Mouse (Mus musculus) cerebellum, adult 8-10 months (tissue): ENCODE data around the gene Olfr1462.

Experiments used
- DNase-seq: peaks from one replicate; pipeline ENCODE4 v3.0.0; 2022

The Olfr1462 gene

DNA sequence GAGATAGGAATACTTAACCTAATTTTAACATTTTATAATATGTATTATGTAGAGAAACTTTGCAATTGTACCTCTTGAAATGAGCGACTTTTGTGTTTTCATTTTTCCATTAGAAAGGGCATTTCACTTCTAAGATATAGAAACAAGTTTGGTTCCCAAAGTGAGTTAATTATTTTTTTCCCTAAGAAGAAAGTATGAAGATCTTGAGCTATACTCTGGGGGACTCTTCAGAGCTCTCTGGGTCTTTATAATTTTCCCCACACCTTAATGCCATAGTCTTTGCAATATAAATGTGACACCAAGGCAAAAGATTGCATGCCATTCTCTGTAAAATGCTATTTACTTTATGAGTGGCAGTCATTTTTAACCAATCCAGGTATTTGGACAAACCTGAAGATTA lies at the start of gene Olfr1462:
Gene Olfr1462 (plus strand): TSS at position 301 of the 400 bp plus-strand sequence.
- DNase-seq, result no peak

DNA sequence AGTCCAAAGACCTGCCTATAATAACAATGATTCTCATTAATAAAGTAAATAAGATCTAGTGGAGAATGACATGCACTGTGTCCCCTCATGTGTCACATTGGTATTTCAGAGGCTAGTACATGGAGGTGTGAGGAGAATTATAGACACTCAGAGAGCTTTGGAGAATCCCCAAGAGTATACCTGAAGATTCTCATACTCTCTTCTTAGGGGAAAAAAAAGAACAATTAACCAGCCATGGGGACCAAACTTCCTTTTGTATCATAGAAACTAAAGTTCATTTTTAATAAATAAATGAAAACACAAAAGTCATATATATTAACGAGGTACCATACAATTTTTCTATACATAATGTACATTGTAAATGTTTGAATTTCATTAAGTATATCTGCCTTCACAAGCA lies 36.1 kb upstream of the Olfr1462 start, which contains the start of gene Olfr1459:
Gene Olfr1459 (minus strand): TSS at position 101 of the 400 bp plus-strand sequence.
- no peak for DNase-seq

DNA sequence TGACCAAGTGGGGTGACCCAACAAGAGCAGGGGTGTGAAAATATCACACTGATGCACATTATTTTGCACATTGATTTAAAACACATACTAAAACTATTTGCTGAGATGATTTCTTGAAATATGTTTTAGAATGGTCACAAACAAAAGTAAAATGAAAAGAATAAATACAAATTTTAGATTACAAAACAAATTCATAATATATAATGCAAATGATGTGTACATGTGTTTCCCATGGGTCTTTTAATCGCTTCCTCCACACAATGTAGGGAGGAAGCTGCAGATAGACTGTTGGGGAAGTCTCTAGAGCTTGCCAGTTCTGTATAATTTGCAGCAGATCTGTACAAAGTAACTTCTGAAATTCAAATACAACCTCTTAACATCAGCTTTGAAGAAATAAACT lies 22.8 kb upstream of the Olfr1462 start, which contains the start of gene Olfr1461:
Gene Olfr1461 (plus strand): TSS at position 301 of the 400 bp plus-strand sequence.
- DNase-seq, result no peak

DNA sequence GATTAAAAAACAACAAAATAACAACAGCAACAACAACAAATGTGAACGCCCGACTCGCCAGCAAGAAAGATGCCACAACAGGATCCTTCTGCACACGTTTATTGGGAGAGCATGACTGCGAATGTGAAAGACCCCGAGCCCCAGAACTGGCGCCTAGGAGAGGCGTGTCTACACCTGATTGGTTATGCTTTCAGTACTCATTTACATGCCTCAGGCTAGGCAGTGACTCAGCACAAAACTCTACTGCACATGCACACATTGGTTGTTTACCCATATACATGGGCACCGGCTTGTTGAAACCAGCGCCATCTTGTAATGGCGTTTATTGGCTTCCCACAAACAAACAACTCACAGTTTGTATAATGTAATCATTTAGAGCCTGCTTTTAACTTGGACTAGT lies 36.1 kb downstream of the Olfr1462 start:
- no peak for DNase-seq

DNA sequence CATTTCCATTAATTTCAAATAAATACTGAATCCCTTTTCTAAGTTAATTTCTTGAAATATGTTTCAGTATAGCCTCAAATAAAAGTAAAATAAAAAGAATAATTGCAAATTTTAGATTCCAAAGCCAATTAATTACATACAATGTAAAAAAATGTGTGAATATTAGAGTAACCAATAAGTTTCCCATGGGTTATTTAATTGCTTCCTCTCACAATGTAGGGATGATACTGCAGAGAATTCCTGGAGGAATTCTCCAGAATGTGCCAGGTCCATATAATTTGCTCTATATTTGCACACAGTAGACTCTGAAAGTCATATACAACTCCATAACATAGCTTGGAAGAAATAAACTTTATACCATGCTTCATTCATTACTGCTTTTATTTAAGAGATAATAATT lies 45.5 kb downstream of the Olfr1462 start, which contains the start of gene Olfr1463:
Gene Olfr1463 (plus strand): TSS at position 301 of the 400 bp plus-strand sequence.
- no peak for DNase-seq
